Mouse (Mus musculus): ENCODE measurements around the gene Ankmy2. TPM values are rescaled to one million over a fixed set of nuclear protein-coding genes. Genes with fewer than 3 reads are reported as not detected.

Ankmy2 gene
- polyA plus RNA-seq, 1 experiment from 2014 or later, result 34.2 TPM

- Histone ChIP-seq H3K27ac (no peak overlapping the region), H3K9ac (no peak overlapping the region), H3K4me2 (no peak overlapping the region), H3K9me3 (no peaks in the 10 kb centered on the region), H3K4me1 (no peaks in the 10 kb centered on the region), H3K36me3 (replicated peaks) (no peaks in the 10 kb centered on the region), H3K27me3 (no peaks in the 10 kb centered on the region), H3K4me3 (replicated peaks) (no peak overlapping the region)
- ATAC-seq (ENCODE audit: low FRiP score), result peak; percentile 64; the same call in 1 of the 2 replicates
- WGBS, result 54% methylated on average over 8 of the region's 8 CpGs
Observed at GRCm38 (mm10) chr12:36214389-36215148, 57.7 kb downstream of the Ankmy2 start.

DNA sequence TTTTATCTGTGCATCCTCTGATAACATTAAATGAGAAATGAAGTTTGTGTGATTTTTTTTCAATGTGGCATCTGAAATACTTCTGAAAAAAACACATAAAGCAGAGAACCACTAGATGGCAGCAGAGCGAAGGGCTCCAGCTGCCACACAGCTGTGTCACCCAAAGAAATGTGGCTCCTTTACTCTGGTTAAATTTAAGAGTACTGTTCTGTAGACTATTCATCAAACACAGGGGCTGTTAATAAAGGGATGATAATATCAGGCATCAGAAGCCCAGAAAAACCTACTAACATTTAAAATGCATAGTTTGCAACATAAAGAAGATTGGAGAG, 58.2 kb downstream of the Ankmy2 start:
- Histone ChIP-seq H3K9me3 (no peaks in the 10 kb centered on the region), H3K9ac (no peak overlapping the region), H3K4me1 (no peaks in the 10 kb centered on the region), H3K27ac (no peak overlapping the region), H3K4me2 (no peak overlapping the region), H3K27me3 (no peaks in the 10 kb centered on the region), H3K36me3 (replicated peaks) (no peaks in the 10 kb centered on the region), H3K4me3 (replicated peaks) (no peak overlapping the region)
- ATAC-seq (ENCODE audit: low FRiP score), result peak; percentile 80
- 0% methylated on average over 1 of the region's 1 CpGs for WGBS

DNA sequence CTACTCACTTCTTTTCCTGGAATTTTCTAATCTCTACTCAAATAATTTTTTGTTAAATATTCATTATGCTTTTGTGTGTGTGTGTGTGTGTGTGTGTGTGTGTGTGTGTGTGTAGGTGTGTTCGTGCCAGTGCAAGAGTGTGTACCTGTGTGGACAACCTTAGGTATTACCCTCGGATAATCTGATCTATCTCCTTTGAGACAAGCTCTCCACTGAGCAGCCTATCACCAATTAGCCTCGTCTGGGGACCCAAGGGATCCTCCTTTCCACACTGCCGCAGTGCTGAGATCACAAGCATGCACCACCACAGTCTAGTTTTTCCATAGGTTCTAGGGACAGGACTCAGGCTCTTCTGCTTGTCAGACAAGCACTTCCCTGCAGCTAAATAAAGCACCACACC, 59.3 kb downstream of the Ankmy2 start:
- Histone ChIP-seq H3K9ac (no peak overlapping the region), H3K4me3 (replicated peaks) (no peak overlapping the region), H3K36me3 (replicated peaks) (no peaks in the 10 kb centered on the region), H3K27me3 (no peaks in the 10 kb centered on the region), H3K4me2 (no peak overlapping the region), H3K27ac (no peak overlapping the region), H3K4me1 (no peaks in the 10 kb centered on the region), H3K9me3 (no peaks in the 10 kb centered on the region)
- ATAC-seq (ENCODE audit: low FRiP score), result 0 out of 2 replicates have a peak, but pooled peaks have one; percentile 13
- 86% methylated on average over 4 of the region's 4 CpGs for WGBS

GRCm38 (mm10) chr12:36216905-36217304, 60.0 kb downstream of the Ankmy2 start:
- WGBS, result 90% methylated on average over 10 of the region's 10 CpGs
- Histone ChIP-seq H3K36me3 (replicated peaks) (no peaks in the 10 kb centered on the region), H3K9me3 (no peaks in the 10 kb centered on the region), H3K27me3 (no peaks in the 10 kb centered on the region), H3K4me1 (no peaks in the 10 kb centered on the region), H3K4me2 (no peak overlapping the region), H3K4me3 (replicated peaks) (no peak overlapping the region), H3K9ac (no peak overlapping the region), H3K27ac (no peak overlapping the region)
- no peak for ATAC-seq (ENCODE audit: low FRiP score)

DNA sequence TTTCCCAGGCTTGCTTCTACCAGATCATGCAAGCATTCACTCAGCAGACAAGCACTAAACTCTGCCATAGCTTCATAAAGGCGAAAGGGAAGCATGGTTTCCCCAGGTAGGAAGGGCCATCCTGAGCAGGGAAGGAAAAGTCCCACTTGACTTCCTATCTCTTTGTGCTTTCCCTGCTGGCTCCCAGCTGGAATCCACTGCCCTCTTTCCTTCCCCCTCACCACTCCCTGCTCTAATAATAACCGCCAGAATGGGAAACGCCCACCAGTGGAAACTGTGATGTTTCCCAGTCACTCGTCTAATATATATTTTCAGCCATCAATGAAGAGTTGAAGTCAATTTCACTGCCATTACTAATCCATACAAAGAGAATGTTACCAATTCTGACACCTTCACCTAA, 67.5 kb downstream of the Ankmy2 start:
- H3K4me2 ChIP-seq, result no peak overlapping the region
- ATAC-seq (ENCODE audit: low FRiP score), result no peak
- 66% methylated on average over 4 of the region's 4 CpGs for WGBS
- H3K27me3 ChIP-seq, result no peaks in the 10 kb centered on the region
- H3K4me3 ChIP-seq (replicated peaks), result no peak overlapping the region
- no peak overlapping the region for H3K9ac ChIP-seq
- no peak overlapping the region for H3K27ac ChIP-seq
- H3K9me3 ChIP-seq, result no peaks in the 10 kb centered on the region
- no peaks in the 10 kb centered on the region for H3K4me1 ChIP-seq
- H3K36me3 ChIP-seq (replicated peaks), result no peaks in the 10 kb centered on the region

DNA sequence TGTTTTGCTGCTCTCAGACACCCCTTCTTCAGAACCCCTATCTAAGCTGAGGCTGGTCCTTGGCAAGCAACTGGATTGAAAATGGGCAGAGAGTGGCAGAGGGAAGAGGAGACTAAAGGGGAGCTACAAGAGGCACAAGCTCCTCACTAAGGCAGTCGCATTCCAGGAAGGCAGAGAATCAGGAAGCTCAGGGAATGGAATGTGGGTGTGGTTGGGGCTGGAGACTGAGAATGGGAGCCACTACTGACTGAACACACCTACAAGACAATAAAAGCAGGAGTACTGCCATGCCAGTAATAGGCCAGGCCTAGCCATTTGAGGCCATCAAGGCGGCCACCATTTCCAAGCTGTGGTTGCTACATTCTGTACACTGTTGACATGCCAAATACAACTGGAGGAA, 74.5 kb downstream of the Ankmy2 start:
- 83% methylated on average over 2 of the region's 2 CpGs for WGBS
- H3K27me3 ChIP-seq, result no peaks in the 10 kb centered on the region

DNA sequence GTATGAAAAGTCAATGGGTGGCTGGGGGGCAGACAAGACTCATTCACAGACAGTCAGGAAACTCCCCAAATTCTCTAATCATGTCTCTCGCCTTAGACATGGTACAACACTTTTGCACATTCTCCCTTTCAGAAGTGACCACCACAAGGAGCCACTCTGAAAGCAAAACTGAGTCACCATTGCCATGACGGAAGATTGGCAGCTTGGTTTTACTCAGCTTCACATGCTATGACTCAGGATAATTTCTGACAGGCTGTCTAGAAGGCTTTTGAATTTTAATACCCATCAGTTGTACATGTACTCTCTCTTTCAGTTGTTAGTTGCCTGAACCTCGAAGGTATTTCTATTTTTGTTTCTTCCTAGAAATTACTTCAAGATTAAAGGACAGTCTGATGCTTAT, 84.3 kb downstream of the Ankmy2 start:
- WGBS, result 90% methylated on average over 3 of the region's 3 CpGs
- no peaks in the 10 kb centered on the region for H3K4me1 ChIP-seq
- H3K4me2 ChIP-seq, result no peak overlapping the region

More for the DNA sequence above, 74.5 kb downstream of the Ankmy2 start:
- Histone ChIP-seq H3K9ac (no peak overlapping the region), H3K4me2 (no peak overlapping the region), H3K27ac (no peak overlapping the region), H3K4me1 (no peaks in the 10 kb centered on the region), H3K4me3 (replicated peaks) (no peak overlapping the region), H3K9me3 (no peaks in the 10 kb centered on the region), H3K36me3 (replicated peaks) (no peaks in the 10 kb centered on the region)
- no peak for ATAC-seq (ENCODE audit: low FRiP score)

More for the DNA sequence above, 84.3 kb downstream of the Ankmy2 start:
- ATAC-seq (ENCODE audit: low FRiP score), result no peak
- H3K27ac ChIP-seq, result no peak overlapping the region
- H3K9ac ChIP-seq, result no peak overlapping the region
- H3K36me3 ChIP-seq (replicated peaks), result no peaks in the 10 kb centered on the region
- no peaks in the 10 kb centered on the region for H3K9me3 ChIP-seq
- no peaks in the 10 kb centered on the region for H3K27me3 ChIP-seq
- H3K4me3 ChIP-seq (replicated peaks), result no peak overlapping the region

Other genes with a start within 250 kb of the Ankmy2 start
- gene Agr3, start 231.5 kb upstream of the Ankmy2 start, polyA plus RNA-seq (2016; fragmentation: Nextera tagmentation; extraction: Ambion mirVana), result 0.33 and 0.51 TPM in 2 replicates
- 0.33 and 0.36 TPM in 2 replicates for gene Agr2, start 164.2 kb upstream of the Ankmy2 start, polyA plus RNA-seq (2016; fragmentation: Nextera tagmentation; extraction: Ambion mirVana)
- gene Tspan13, start 114.6 kb upstream of the Ankmy2 start, polyA plus RNA-seq (2016; fragmentation: Nextera tagmentation; extraction: Ambion mirVana), result 236 and 244 TPM in 2 replicates
- 309 and 332 TPM in 2 replicates for gene Bzw2, start 966 bp downstream of the Ankmy2 start, polyA plus RNA-seq (2016; fragmentation: Nextera tagmentation; extraction: Ambion mirVana)
- gene Lrrc72, start 96.3 kb downstream of the Ankmy2 start, polyA plus RNA-seq (2016; fragmentation: Nextera tagmentation; extraction: Ambion mirVana), result not detected in 2 replicates
- gene Sostdc1, start 157.0 kb downstream of the Ankmy2 start, polyA plus RNA-seq (2016; fragmentation: Nextera tagmentation; extraction: Ambion mirVana), result 4.1 and 5.5 TPM in 2 replicates
- gene Ispd, start 224.3 kb downstream of the Ankmy2 start, polyA plus RNA-seq (2016; fragmentation: Nextera tagmentation; extraction: Ambion mirVana), result 8.0 and 8.4 TPM in 2 replicates
- 1.6 and 2.4 TPM in 2 replicates for gene D630036H23Rik, start 225.1 kb downstream of the Ankmy2 start, polyA plus RNA-seq (2016; fragmentation: Nextera tagmentation; extraction: Ambion mirVana)